Mouse (Mus musculus) brain, embryonic 18.5 days (tissue): ENCODE data around the gene Ceacam13.
"Not testable (repeated sequence)": the region's sequence is repeated elsewhere in the genome, so short reads cannot be mapped to it uniquely, and the experiment has no call there.

ENCODE experiments used
- DNase-seq: peaks from one replicate; pipeline ENCODE4 v3.0.0-alpha.2; 2012; ENCODE audit warnings: low read depth, low spot score

The Ceacam13 gene

GRCm38 (mm10) chr7:18009589-18009988, at the start of gene Ceacam13:
TSS of gene Ceacam13 (plus strand) at chr7:18009889.
- DNase-seq = no peak

- no peak for DNase-seq
These were observed 37.9 kb upstream of the Ceacam13 start, which contains the start of gene Ceacam11 for GRCm38 (mm10) chr7:17971824-17972223. TSS of gene Ceacam11 (plus strand) at chr7:17972124.

GRCm38 (mm10) chr7:18001131-18001530, 8.6 kb upstream of the Ceacam13 start:
- not testable (repeated sequence) for DNase-seq

GRCm38 (mm10) chr7:18065629-18066028, 55.9 kb downstream of the Ceacam13 start, which contains the start of gene Ceacam12:
TSS of gene Ceacam12 (plus strand) at chr7:18065929.
- DNase-seq = no peak
